Comparison of ENCODE assay signal across 10 mouse cellular contexts in genomic region chr5:133925184-133925900, GRCm38 (mm10).
DNase-seq lines count a peak whose midpoint lies in the region; ATAC-seq and TF ChIP-seq lines count a peak whose summit lies in the region.
"Had no signal": no experiment of that assay in that cellular context is flagged by ENCODE, and none has a peak within 500 bp of the region (broad histone marks: within the 10 kb centered on the region; RNA-seq: fewer than 3 reads in every experiment).

No protein-coding gene starts in this region.

- TF ChIP-seq CTCF in cerebellum, adult 2 months (IDR thresholded peaks at IDR 0.05; ENCODE audit: borderline replicate concordance, insufficient read depth, low read depth, low read length) = no peak
- no peak for TF ChIP-seq CTCF in midbrain, postnatal 0 days (IDR thresholded peaks at IDR 0.05)
- no peak for TF ChIP-seq CTCF in gastrocnemius, adult 2 months (IDR thresholded peaks at IDR 0.05)

- H3K4me2 ChIP-seq in hindbrain, embryonic 11.5 days (replicated peaks; ENCODE audit: low read depth, low read length) = no peak overlapping the region
- no peak overlapping the region for H3K4me2 ChIP-seq in hindbrain, embryonic 12.5 days (replicated peaks)
- no peak overlapping the region for H3K4me2 ChIP-seq in midbrain, postnatal 0 days (ENCODE audit: low read depth, low read length, poor library complexity, severe bottlenecking)
- H3K4me2 ChIP-seq: heart, embryonic 12.5 days had no signal

- no peaks in the 10 kb centered on the region for H3K27me3 ChIP-seq in hindbrain, embryonic 11.5 days (ENCODE audit: control insufficient read depth, insufficient read depth, low read length)
- no peaks in the 10 kb centered on the region for H3K27me3 ChIP-seq in hindbrain, embryonic 10.5 days (ENCODE audit: insufficient read depth, poor library complexity, severe bottlenecking)
- no peaks in the 10 kb centered on the region for H3K27me3 ChIP-seq in cerebellum, adult 2 months (ENCODE audit: control insufficient read depth, insufficient read depth, low read length)
- H3K27me3 ChIP-seq in hindbrain, embryonic 12.5 days = no peaks in the 10 kb centered on the region
- no peaks in the 10 kb centered on the region for H3K27me3 ChIP-seq in midbrain, postnatal 0 days (ENCODE audit: insufficient read depth, low read length)
- H3K27me3 ChIP-seq: heart, embryonic 12.5 days had no signal

- peak overlapping the region; percentile 47; the same call in 1 of the 2 replicates for H3K27ac ChIP-seq in hindbrain, embryonic 11.5 days (ENCODE audit: low read depth, low read length)
- no peak overlapping the region for H3K27ac ChIP-seq in hindbrain, embryonic 10.5 days
- H3K27ac ChIP-seq in cerebellum, adult 2 months (ENCODE audit: insufficient read depth, low read length) = peak overlapping the region; percentile 84
- H3K27ac ChIP-seq in hindbrain, embryonic 12.5 days = peak overlapping the region; percentile 53
- H3K27ac ChIP-seq in midbrain, postnatal 0 days (ENCODE audit: low read depth, low read length) = peak overlapping the region; percentile 72
- H3K27ac ChIP-seq in gastrocnemius, adult 2 months = no peak overlapping the region
- H3K27ac ChIP-seq: kidney, postnatal 0 days had no signal

- TF ChIP-seq POLR2A in cerebellum, adult 2 months (IDR thresholded peaks at IDR 0.05; ENCODE audit: borderline replicate concordance, insufficient read depth, low read length) = peak; percentile 32; the same call in 1 of the 2 replicates

- H3K9me3 ChIP-seq in hindbrain, embryonic 11.5 days (ENCODE audit: control insufficient read depth, low read length) = no peaks in the 10 kb centered on the region; the same call in 1 of the 2 replicates
- H3K9me3 ChIP-seq in hindbrain, embryonic 10.5 days = no peaks in the 10 kb centered on the region
- no peaks in the 10 kb centered on the region for H3K9me3 ChIP-seq in hindbrain, embryonic 12.5 days (replicated peaks)
- no peaks in the 10 kb centered on the region for H3K9me3 ChIP-seq in midbrain, postnatal 0 days (ENCODE audit: low read length)

- H3K4me1 ChIP-seq in hindbrain, embryonic 11.5 days (replicated peaks; ENCODE audit: control insufficient read depth, insufficient read depth, low read length) = no peaks in the 10 kb centered on the region
- H3K4me1 ChIP-seq in hindbrain, embryonic 10.5 days (replicated peaks) = peaks cover 4% of the 10 kb centered on the region; the same call in 1 of the 2 replicates
- H3K4me1 ChIP-seq in cerebellum, adult 2 months (ENCODE audit: control insufficient read depth, insufficient read depth, low read length) = peaks cover 30% of the 10 kb centered on the region; the same call in 1 of the 2 replicates
- H3K4me1 ChIP-seq in hindbrain, embryonic 12.5 days = no peaks in the 10 kb centered on the region
- no peaks in the 10 kb centered on the region for H3K4me1 ChIP-seq in midbrain, postnatal 0 days (ENCODE audit: insufficient read depth, low read length)
- H3K4me1 ChIP-seq: heart, embryonic 12.5 days had no signal

- H3K9ac ChIP-seq in hindbrain, embryonic 11.5 days (ENCODE audit: low read depth, low read length) = no peak overlapping the region
- H3K9ac ChIP-seq in hindbrain, embryonic 12.5 days = no peak overlapping the region
- H3K9ac ChIP-seq in midbrain, postnatal 0 days (replicated peaks; ENCODE audit: low read length, poor library complexity, severe bottlenecking) = no peak overlapping the region
- H3K9ac ChIP-seq: heart, embryonic 12.5 days had no signal

- ATAC-seq in hindbrain, embryonic 11.5 days (ENCODE audit: low FRiP score) = peak; percentile 53; the same call in 1 of the 2 replicates
- ATAC-seq in hindbrain, embryonic 12.5 days (ENCODE audit: low FRiP score) = peak; percentile 63; the same call in 1 of the 2 replicates
- peak; percentile 74 for ATAC-seq in midbrain, postnatal 0 days (ENCODE audit: low FRiP score)

- DNase-seq in hindbrain, embryonic 11.5 days (ENCODE audit: low spot score) = peak; percentile 32
- no peak for DNase-seq in hindbrain, embryonic 10.5 days (ENCODE audit: low spot score)
- peak; percentile 69 to 88 for DNase-seq in cerebellum, adult 2 months
- DNase-seq in midbrain, postnatal 0 days (ENCODE audit: low spot score) = peak; percentile 85
- no peak for DNase-seq in gastrocnemius, adult 2 months
- DNase-seq in ovary, adult 18-20 months (ENCODE audit: low spot score) = no peak
- DNase-seq in heart, postnatal 14 days = no peak

- intact Hi-C loops in gastrocnemius, adult 2 months (cut with DNase I) = no loop called here
- intact Hi-C loops in heart, postnatal 14 days (cut with DNase I) = no loop called here

- 51% methylated on average over 5 of the region's 5 CpGs for WGBS in hindbrain, embryonic 11.5 days
- WGBS in hindbrain, embryonic 10.5 days = 60% methylated on average over 5 of the region's 5 CpGs
- 6% methylated on average over 5 of the region's 5 CpGs for WGBS in cerebellum, adult 2 months
- 32% methylated on average over 5 of the region's 5 CpGs for WGBS in hindbrain, embryonic 12.5 days
- WGBS in midbrain, postnatal 0 days = 22% methylated on average over 5 of the region's 5 CpGs

- H3K36me3 ChIP-seq in hindbrain, embryonic 11.5 days (ENCODE audit: control insufficient read depth, insufficient read depth, low read length) = no peaks in the 10 kb centered on the region
- H3K36me3 ChIP-seq in hindbrain, embryonic 10.5 days = no peaks in the 10 kb centered on the region
- H3K36me3 ChIP-seq in hindbrain, embryonic 12.5 days = no peaks in the 10 kb centered on the region
- no peaks in the 10 kb centered on the region for H3K36me3 ChIP-seq in midbrain, postnatal 0 days (ENCODE audit: insufficient read depth, low read length)
- H3K36me3 ChIP-seq: heart, embryonic 12.5 days had no signal

- H3K4me3 ChIP-seq in hindbrain, embryonic 11.5 days (ENCODE audit: low read depth, low read length) = no peak overlapping the region
- no peak overlapping the region for H3K4me3 ChIP-seq in hindbrain, embryonic 10.5 days
- no peak overlapping the region for H3K4me3 ChIP-seq in cerebellum, adult 2 months (replicated peaks; ENCODE audit: insufficient read depth, low read depth, low read length)
- H3K4me3 ChIP-seq in hindbrain, embryonic 12.5 days = no peak overlapping the region
- H3K4me3 ChIP-seq in midbrain, postnatal 0 days (ENCODE audit: low read depth, low read length) = no peak overlapping the region
- no peak overlapping the region for H3K4me3 ChIP-seq in gastrocnemius, adult 2 months
- H3K4me3 ChIP-seq: heart, embryonic 12.5 days had no signal

Comparison
In these comparisons a context has a peak if more than half of its experiments do, and no peak if none do; other contexts are left out.
1. DNase-seq: peak in hindbrain, embryonic 11.5 days (single experiment), cerebellum, adult 2 months (2 of 2) and midbrain, postnatal 0 days (single experiment); none in hindbrain, embryonic 10.5 days (single experiment), gastrocnemius, adult 2 months (single experiment), ovary, adult 18-20 months (single experiment) and heart, postnatal 14 days (0 of 2).
2. H3K27ac ChIP-seq: peak in hindbrain, embryonic 11.5 days (single experiment), cerebellum, adult 2 months (single experiment), hindbrain, embryonic 12.5 days (single experiment) and midbrain, postnatal 0 days (single experiment); none in hindbrain, embryonic 10.5 days (single experiment) and gastrocnemius, adult 2 months (single experiment).
3. Peak in every context shown above with its lines, with median percentiles within 50 percentile points of each other: ATAC-seq.